Mouse (Mus musculus): Measurements from ENCODE around the gene Ctdspl. TPM values are rescaled to one million over a fixed set of nuclear protein-coding genes. Genes with fewer than 3 reads are reported as not detected.

Gene Ctdspl
- polyA plus RNA-seq, 1 experiment from 2014 or later = 8.1 TPM

- H3K4me2 ChIP-seq (ENCODE audit: low read depth, low read length) = no peak overlapping the region
- no peak for ATAC-seq (replicated peaks; ENCODE audit: extremely low read depth, insufficient read depth, low FRiP score)
- peak overlapping the region; percentile 38; the same call in 1 of the 2 replicates for H3K27ac ChIP-seq (ENCODE audit: low read length)
- no peak overlapping the region for H3K9ac ChIP-seq (ENCODE audit: low read length)
- WGBS = 80% methylated on average over 8 of the region's 8 CpGs
- H3K4me3 ChIP-seq (ENCODE audit: low read length) = no peak overlapping the region
- no peaks in the 10 kb centered on the region for H3K27me3 ChIP-seq (ENCODE audit: control insufficient read depth, insufficient read depth, low read length)
- no peaks in the 10 kb centered on the region for H3K9me3 ChIP-seq (replicated peaks; ENCODE audit: control insufficient read depth, low read length)
- peaks cover 33% of the 10 kb centered on the region for H3K4me1 ChIP-seq (ENCODE audit: control insufficient read depth, insufficient read depth, low read length)
- no peaks in the 10 kb centered on the region for H3K36me3 ChIP-seq (ENCODE audit: control insufficient read depth, insufficient read depth)
Observed at GRCm38 (mm10) chr9:118949124-118949523, 22.9 kb downstream of the Ctdspl start.

- Histone ChIP-seq H3K4me1 (ENCODE audit: control insufficient read depth, insufficient read depth, low read length) (peaks cover 30% of the 10 kb centered on the region), H3K4me2 (ENCODE audit: low read depth, low read length) (no peak overlapping the region), H3K27me3 (ENCODE audit: control insufficient read depth, insufficient read depth, low read length) (no peaks in the 10 kb centered on the region), H3K9me3 (replicated peaks; ENCODE audit: control insufficient read depth, low read length) (no peaks in the 10 kb centered on the region), H3K36me3 (ENCODE audit: control insufficient read depth, insufficient read depth) (no peaks in the 10 kb centered on the region), H3K4me3 (ENCODE audit: low read length) (no peak overlapping the region), H3K9ac (ENCODE audit: low read length) (no peak overlapping the region), H3K27ac (ENCODE audit: low read length) (peak overlapping the region; percentile 38; the same call in 1 of the 2 replicates)
- no peak for ATAC-seq (replicated peaks; ENCODE audit: extremely low read depth, insufficient read depth, low FRiP score)
- WGBS = 43% methylated on average over 4 of the region's 4 CpGs
Observed at GRCm38 (mm10) chr9:118949654-118950053, 23.4 kb downstream of the Ctdspl start.

GRCm38 (mm10) chr9:118950061-118950460 is 23.8 kb downstream of the Ctdspl start:
- 72% methylated on average over 10 of the region's 10 CpGs for WGBS
- H3K27ac ChIP-seq (ENCODE audit: low read length) = no peak overlapping the region
- no peaks in the 10 kb centered on the region for H3K36me3 ChIP-seq (ENCODE audit: control insufficient read depth, insufficient read depth)
- H3K4me1 ChIP-seq (ENCODE audit: control insufficient read depth, insufficient read depth, low read length) = peaks cover 30% of the 10 kb centered on the region
- ATAC-seq (replicated peaks; ENCODE audit: extremely low read depth, insufficient read depth, low FRiP score) = no peak
- H3K9me3 ChIP-seq (replicated peaks; ENCODE audit: control insufficient read depth, low read length) = no peaks in the 10 kb centered on the region
- no peaks in the 10 kb centered on the region for H3K27me3 ChIP-seq (ENCODE audit: control insufficient read depth, insufficient read depth, low read length)
- H3K9ac ChIP-seq (ENCODE audit: low read length) = no peak overlapping the region
- no peak overlapping the region for H3K4me2 ChIP-seq (ENCODE audit: low read depth, low read length)
- no peak overlapping the region for H3K4me3 ChIP-seq (ENCODE audit: low read length)

- Histone ChIP-seq H3K4me1 (ENCODE audit: control insufficient read depth, insufficient read depth, low read length) (peaks cover 30% of the 10 kb centered on the region), H3K27ac (ENCODE audit: low read length) (0 out of 2 replicates have a peak overlapping the region, but pooled peaks have one; percentile 71), H3K9me3 (replicated peaks; ENCODE audit: control insufficient read depth, low read length) (no peaks in the 10 kb centered on the region), H3K27me3 (ENCODE audit: control insufficient read depth, insufficient read depth, low read length) (no peaks in the 10 kb centered on the region), H3K4me2 (ENCODE audit: low read depth, low read length) (no peak overlapping the region), H3K9ac (ENCODE audit: low read length) (no peak overlapping the region), H3K36me3 (ENCODE audit: control insufficient read depth, insufficient read depth) (no peaks in the 10 kb centered on the region), H3K4me3 (ENCODE audit: low read length) (no peak overlapping the region)
- 94% methylated on average over 2 of the region's 2 CpGs for WGBS
- ATAC-seq (replicated peaks; ENCODE audit: extremely low read depth, insufficient read depth, low FRiP score) = no peak
Observed at GRCm38 (mm10) chr9:118950751-118951150, 24.5 kb downstream of the Ctdspl start.

GRCm38 (mm10) chr9:118951381-118951780 is 25.1 kb downstream of the Ctdspl start:
- H3K9me3 ChIP-seq (replicated peaks; ENCODE audit: control insufficient read depth, low read length) = no peaks in the 10 kb centered on the region
- no peak overlapping the region for H3K4me3 ChIP-seq (ENCODE audit: low read length)
- WGBS = 69% methylated on average over 7 of the region's 7 CpGs
- no peak overlapping the region for H3K9ac ChIP-seq (ENCODE audit: low read length)
- H3K4me1 ChIP-seq (ENCODE audit: control insufficient read depth, insufficient read depth, low read length) = peaks cover 30% of the 10 kb centered on the region
- H3K27ac ChIP-seq (ENCODE audit: low read length) = peak overlapping the region; percentile 71
- no peaks in the 10 kb centered on the region for H3K27me3 ChIP-seq (ENCODE audit: control insufficient read depth, insufficient read depth, low read length)
- peak; percentile 43; the same call in 1 of the 2 replicates for ATAC-seq (replicated peaks; ENCODE audit: extremely low read depth, insufficient read depth, low FRiP score)
- no peaks in the 10 kb centered on the region for H3K36me3 ChIP-seq (ENCODE audit: control insufficient read depth, insufficient read depth)
- H3K4me2 ChIP-seq (ENCODE audit: low read depth, low read length) = no peak overlapping the region

- peaks cover 30% of the 10 kb centered on the region for H3K4me1 ChIP-seq (ENCODE audit: control insufficient read depth, insufficient read depth, low read length)
- 37% methylated on average over 16 of the region's 16 CpGs for WGBS
- no peaks in the 10 kb centered on the region for H3K36me3 ChIP-seq (ENCODE audit: control insufficient read depth, insufficient read depth)
- peak; percentile 84 for ATAC-seq (replicated peaks; ENCODE audit: extremely low read depth, insufficient read depth, low FRiP score)
- no peak overlapping the region for H3K4me2 ChIP-seq (ENCODE audit: low read depth, low read length)
- no peak overlapping the region for H3K9ac ChIP-seq (ENCODE audit: low read length)
- no peak overlapping the region for H3K4me3 ChIP-seq (ENCODE audit: low read length)
- H3K27me3 ChIP-seq (ENCODE audit: control insufficient read depth, insufficient read depth, low read length) = no peaks in the 10 kb centered on the region
- no peaks in the 10 kb centered on the region for H3K9me3 ChIP-seq (replicated peaks; ENCODE audit: control insufficient read depth, low read length)
- H3K27ac ChIP-seq (ENCODE audit: low read length) = peak overlapping the region; percentile 71
Observed at GRCm38 (mm10) chr9:118952180-118952579, 25.9 kb downstream of the Ctdspl start.

GRCm38 (mm10) chr9:118953465-118954194 is 27.4 kb downstream of the Ctdspl start:
- H3K27me3 ChIP-seq (ENCODE audit: control insufficient read depth, insufficient read depth, low read length) = no peaks in the 10 kb centered on the region
- H3K27ac ChIP-seq (ENCODE audit: low read length) = no peak overlapping the region
- H3K4me3 ChIP-seq (ENCODE audit: low read length) = no peak overlapping the region
- no peak for ATAC-seq (replicated peaks; ENCODE audit: extremely low read depth, insufficient read depth, low FRiP score)
- WGBS = 93% methylated on average over 16 of the region's 16 CpGs
- no peak overlapping the region for H3K4me2 ChIP-seq (ENCODE audit: low read depth, low read length)
- no peaks in the 10 kb centered on the region for H3K9me3 ChIP-seq (replicated peaks; ENCODE audit: control insufficient read depth, low read length)
- H3K36me3 ChIP-seq (ENCODE audit: control insufficient read depth, insufficient read depth) = no peaks in the 10 kb centered on the region
- peaks cover 27% of the 10 kb centered on the region for H3K4me1 ChIP-seq (ENCODE audit: control insufficient read depth, insufficient read depth, low read length)
- no peak overlapping the region for H3K9ac ChIP-seq (ENCODE audit: low read length)

- no peaks in the 10 kb centered on the region for H3K27me3 ChIP-seq (ENCODE audit: control insufficient read depth, insufficient read depth, low read length)
Observed at GRCm38 (mm10) chr9:118958802-118959201, 32.5 kb downstream of the Ctdspl start.

GRCm38 (mm10) chr9:118960415-118961091 is 34.3 kb downstream of the Ctdspl start:
- ATAC-seq (replicated peaks; ENCODE audit: extremely low read depth, insufficient read depth, low FRiP score) = 0 out of 2 replicates have a peak, but pooled peaks have one; percentile 37
- Histone ChIP-seq H3K4me3 (ENCODE audit: low read length) (no peak overlapping the region), H3K4me2 (ENCODE audit: low read depth, low read length) (peak overlapping the region; percentile 33), H3K9ac (ENCODE audit: low read length) (peak overlapping the region; percentile 55), H3K4me1 (ENCODE audit: control insufficient read depth, insufficient read depth, low read length) (peaks cover 21% of the 10 kb centered on the region), H3K27ac (ENCODE audit: low read length) (peak overlapping the region; percentile 68), H3K36me3 (ENCODE audit: control insufficient read depth, insufficient read depth) (no peaks in the 10 kb centered on the region), H3K9me3 (replicated peaks; ENCODE audit: control insufficient read depth, low read length) (no peaks in the 10 kb centered on the region), H3K27me3 (ENCODE audit: control insufficient read depth, insufficient read depth, low read length) (no peaks in the 10 kb centered on the region)
- 37% methylated on average over 16 of the region's 16 CpGs for WGBS

More at GRCm38 (mm10) chr9:118958802-118959201, 32.5 kb downstream of the Ctdspl start:
- Histone ChIP-seq H3K4me1 (ENCODE audit: control insufficient read depth, insufficient read depth, low read length) (peaks cover 17% of the 10 kb centered on the region), H3K9me3 (replicated peaks; ENCODE audit: control insufficient read depth, low read length) (no peaks in the 10 kb centered on the region), H3K4me3 (ENCODE audit: low read length) (no peak overlapping the region), H3K27ac (ENCODE audit: low read length) (peak overlapping the region; percentile 44), H3K4me2 (ENCODE audit: low read depth, low read length) (no peak overlapping the region), H3K9ac (ENCODE audit: low read length) (no peak overlapping the region), H3K36me3 (ENCODE audit: control insufficient read depth, insufficient read depth) (no peaks in the 10 kb centered on the region)
- WGBS = 48% methylated on average over 7 of the region's 7 CpGs
- ATAC-seq (replicated peaks; ENCODE audit: extremely low read depth, insufficient read depth, low FRiP score) = no peak
